Mouse (Mus musculus) lung, postnatal 14 days (tissue): ENCODE data around the gene Pou4f2.

ENCODE experiments used
- DNase-seq: peaks from one replicate; pipeline ENCODE4 v3.0.0; 2021

The Pou4f2 gene

DNA sequence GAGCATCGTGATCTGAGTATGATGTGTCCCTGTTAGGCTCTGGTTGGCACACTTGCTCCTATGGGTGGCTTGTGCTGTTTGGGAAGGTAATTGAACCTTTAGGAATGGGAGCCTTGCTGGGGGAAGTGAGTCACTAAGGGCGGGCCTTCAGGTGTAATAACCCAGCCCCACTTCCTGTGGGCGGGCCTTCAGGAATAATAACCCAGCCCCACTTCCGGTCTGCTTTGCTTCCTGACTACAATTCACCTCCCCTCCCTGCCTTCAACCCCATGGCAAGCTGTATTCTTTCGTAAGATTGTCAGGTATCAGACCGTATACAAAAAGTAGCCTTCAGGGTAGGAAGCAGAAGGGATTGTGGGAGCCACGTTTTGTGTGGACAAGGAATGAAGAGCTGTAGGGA is 45.7 kb downstream of the Pou4f2 start:
- no peak for DNase-seq
